Mouse (Mus musculus): Measurements from ENCODE around the gene Rnaseh1. TPM values are rescaled to one million over a fixed set of nuclear protein-coding genes. Genes with fewer than 3 reads are reported as not detected.

Gene Rnaseh1
- polyA plus RNA-seq, 1 experiment: 14.9 TPM

- DNase-seq: no peak
- TF ChIP-seq POLR2A (IDR thresholded peaks at IDR 0.05; ENCODE audit: control insufficient read depth, extremely low read depth, insufficient read depth, low read length, poor library complexity): no peak
- TF ChIP-seq CTCF (IDR thresholded peaks at IDR 0.05; ENCODE audit: borderline replicate concordance, control insufficient read depth, extremely low read depth, insufficient read depth, low read length, poor library complexity): no peak
- no peaks in the 10 kb centered on the region for H3K27me3 ChIP-seq (ENCODE audit: control insufficient read depth, insufficient read depth, low read length)
- no peak overlapping the region for H3K27ac ChIP-seq (ENCODE audit: control insufficient read depth, insufficient read depth, low read length)
- H3K36me3 ChIP-seq (ENCODE audit: control insufficient read depth, insufficient read depth, low read length): peaks cover under 1% of the 10 kb centered on the region
- WGBS: 59% methylated on average over 2 of the region's 2 CpGs
- H3K4me1 ChIP-seq (replicated peaks; ENCODE audit: control insufficient read depth, insufficient read depth, low read length): peaks cover 12% of the 10 kb centered on the region; the same call in 1 of the 2 replicates
- no peak overlapping the region for H3K4me3 ChIP-seq (ENCODE audit: control insufficient read depth, insufficient read depth, low read length)
Observed at GRCm38 (mm10) chr12:28638778-28639177, 10.6 kb upstream of the Rnaseh1 start.

DNA sequence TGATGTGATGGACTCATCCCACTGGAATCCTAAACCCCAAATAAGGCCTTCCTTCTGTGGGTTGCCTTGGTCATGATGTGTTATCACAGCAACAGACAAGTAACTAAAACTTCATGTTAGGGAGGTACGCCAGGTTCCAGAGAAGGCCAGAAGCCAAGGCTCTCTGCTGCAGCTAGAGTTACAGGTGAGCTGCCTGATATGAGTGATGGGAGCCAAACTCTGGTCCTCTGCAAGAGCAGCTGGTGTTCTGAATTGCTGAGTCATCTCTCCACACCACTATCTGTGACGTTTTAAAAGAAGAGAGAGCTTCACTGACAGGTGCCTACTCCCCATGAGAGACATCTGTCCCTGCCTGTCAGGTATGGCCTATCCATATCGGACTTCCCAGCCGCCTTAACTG is 13.2 kb downstream of the Rnaseh1 start:
- no peak overlapping the region for H3K27ac ChIP-seq (ENCODE audit: control insufficient read depth, insufficient read depth, low read length)
- TF ChIP-seq POLR2A (IDR thresholded peaks at IDR 0.05; ENCODE audit: control insufficient read depth, extremely low read depth, insufficient read depth, low read length, poor library complexity) (no peak), CTCF (IDR thresholded peaks at IDR 0.05; ENCODE audit: borderline replicate concordance, control insufficient read depth, extremely low read depth, insufficient read depth, low read length, poor library complexity) (no peak)
- DNase-seq: no peak
- WGBS: 75% methylated on average over 4 of the region's 4 CpGs
- no peak overlapping the region for H3K4me3 ChIP-seq (ENCODE audit: control insufficient read depth, insufficient read depth, low read length)
- peaks cover 24% of the 10 kb centered on the region for H3K36me3 ChIP-seq (ENCODE audit: control insufficient read depth, insufficient read depth, low read length)
- no peaks in the 10 kb centered on the region for H3K4me1 ChIP-seq (replicated peaks; ENCODE audit: control insufficient read depth, insufficient read depth, low read length)
- no peaks in the 10 kb centered on the region; the same call in 1 of the 2 replicates for H3K27me3 ChIP-seq (ENCODE audit: control insufficient read depth, insufficient read depth, low read length)

DNA sequence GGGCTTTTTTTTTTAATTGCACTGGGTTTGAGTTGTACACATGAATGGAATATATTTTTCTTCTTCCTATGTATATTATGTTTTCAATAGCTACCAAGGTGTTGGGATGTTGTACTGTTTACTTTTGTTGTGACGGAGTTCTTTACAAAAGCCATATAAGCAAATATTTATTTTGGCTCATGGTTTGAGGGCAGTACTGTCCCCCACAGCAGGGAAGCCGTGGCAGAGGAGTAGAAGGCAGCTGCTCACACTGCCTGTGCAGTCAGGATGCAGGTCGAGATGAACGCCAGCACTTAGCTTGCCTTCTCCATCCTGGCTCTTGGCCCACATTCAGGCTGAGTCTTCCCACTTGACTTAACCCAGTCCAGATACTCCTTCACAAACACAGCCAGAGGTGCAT is 17.3 kb downstream of the Rnaseh1 start:
- H3K36me3 ChIP-seq (ENCODE audit: control insufficient read depth, insufficient read depth, low read length): no peaks in the 10 kb centered on the region
- no peaks in the 10 kb centered on the region for H3K27me3 ChIP-seq (ENCODE audit: control insufficient read depth, insufficient read depth, low read length)
- H3K27ac ChIP-seq (ENCODE audit: control insufficient read depth, insufficient read depth, low read length): no peak overlapping the region
- no peak overlapping the region for H3K4me3 ChIP-seq (ENCODE audit: control insufficient read depth, insufficient read depth, low read length)
- WGBS: 84% methylated on average over 4 of the region's 4 CpGs
- DNase-seq: no peak
- TF ChIP-seq POLR2A (IDR thresholded peaks at IDR 0.05; ENCODE audit: control insufficient read depth, extremely low read depth, insufficient read depth, low read length, poor library complexity) (no peak), CTCF (IDR thresholded peaks at IDR 0.05; ENCODE audit: borderline replicate concordance, control insufficient read depth, extremely low read depth, insufficient read depth, low read length, poor library complexity) (no peak)
- no peaks in the 10 kb centered on the region for H3K4me1 ChIP-seq (replicated peaks; ENCODE audit: control insufficient read depth, insufficient read depth, low read length)

DNA sequence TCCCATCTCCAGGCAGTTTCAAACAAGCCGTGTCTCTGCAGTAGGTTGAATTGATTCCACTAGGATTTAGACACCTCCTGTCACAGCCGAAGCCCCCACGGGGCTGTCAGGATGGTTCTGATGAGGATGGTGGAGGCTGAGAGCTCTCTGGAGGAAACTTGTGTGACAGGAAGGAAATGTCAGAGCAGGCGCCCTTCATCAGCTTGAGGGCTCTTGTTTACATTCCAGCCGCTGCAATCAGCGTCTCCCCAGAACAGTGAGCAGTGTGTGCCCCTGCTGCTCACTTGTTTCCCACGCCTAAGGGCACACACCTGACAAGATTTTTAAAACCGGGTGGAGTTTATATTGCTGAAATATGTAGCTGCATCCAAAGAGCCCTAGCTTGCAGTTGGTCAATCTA is 17.9 kb downstream of the Rnaseh1 start:
- WGBS: 42% methylated on average over 8 of the region's 8 CpGs
- TF ChIP-seq POLR2A (IDR thresholded peaks at IDR 0.05; ENCODE audit: control insufficient read depth, extremely low read depth, insufficient read depth, low read length, poor library complexity): no peak
- TF ChIP-seq CTCF (IDR thresholded peaks at IDR 0.05; ENCODE audit: borderline replicate concordance, control insufficient read depth, extremely low read depth, insufficient read depth, low read length, poor library complexity): no peak
- Histone ChIP-seq H3K27me3 (ENCODE audit: control insufficient read depth, insufficient read depth, low read length) (no peaks in the 10 kb centered on the region), H3K4me3 (ENCODE audit: control insufficient read depth, insufficient read depth, low read length) (no peak overlapping the region), H3K36me3 (ENCODE audit: control insufficient read depth, insufficient read depth, low read length) (no peaks in the 10 kb centered on the region), H3K4me1 (replicated peaks; ENCODE audit: control insufficient read depth, insufficient read depth, low read length) (no peaks in the 10 kb centered on the region), H3K27ac (ENCODE audit: control insufficient read depth, insufficient read depth, low read length) (no peak overlapping the region)
- no peak for DNase-seq

- peaks cover 5% of the 10 kb centered on the region for H3K4me1 ChIP-seq (replicated peaks; ENCODE audit: control insufficient read depth, insufficient read depth, low read length)
- DNase-seq: no peak
- 79% methylated on average over 10 of the region's 10 CpGs for WGBS
- H3K27me3 ChIP-seq (ENCODE audit: control insufficient read depth, insufficient read depth, low read length): no peaks in the 10 kb centered on the region
- no peaks in the 10 kb centered on the region for H3K36me3 ChIP-seq (ENCODE audit: control insufficient read depth, insufficient read depth, low read length)
- no peak overlapping the region for H3K4me3 ChIP-seq (ENCODE audit: control insufficient read depth, insufficient read depth, low read length)
- TF ChIP-seq POLR2A (IDR thresholded peaks at IDR 0.05; ENCODE audit: control insufficient read depth, extremely low read depth, insufficient read depth, low read length, poor library complexity): no peak
- no peak for TF ChIP-seq CTCF (IDR thresholded peaks at IDR 0.05; ENCODE audit: borderline replicate concordance, control insufficient read depth, extremely low read depth, insufficient read depth, low read length, poor library complexity)
- no peak overlapping the region for H3K27ac ChIP-seq (ENCODE audit: control insufficient read depth, insufficient read depth, low read length)
Observed at GRCm38 (mm10) chr12:28674038-28674720, 24.8 kb downstream of the Rnaseh1 start.

- TF ChIP-seq POLR2A (IDR thresholded peaks at IDR 0.05; ENCODE audit: control insufficient read depth, extremely low read depth, insufficient read depth, low read length, poor library complexity) (peak; percentile 33; the same call in 1 of the 2 replicates), CTCF (IDR thresholded peaks at IDR 0.05; ENCODE audit: borderline replicate concordance, control insufficient read depth, extremely low read depth, insufficient read depth, low read length, poor library complexity) (no peak)
- peak; percentile 84 for DNase-seq
Observed at GRCm38 (mm10) chr12:28675121-28675924, 25.9 kb downstream of the Rnaseh1 start, which contains the start of gene Adi1. Gene Adi1, plus strand, starts transcription at chr12:28675231.

More at GRCm38 (mm10) chr12:28675121-28675924, 25.9 kb downstream of the Rnaseh1 start, which contains the start of gene Adi1:
- Histone ChIP-seq H3K4me1 (replicated peaks; ENCODE audit: control insufficient read depth, insufficient read depth, low read length) (peaks cover 5% of the 10 kb centered on the region), H3K27ac (ENCODE audit: control insufficient read depth, insufficient read depth, low read length) (peak within 1 kb of the TSS; percentile 26; the same call in 1 of the 2 replicates), H3K4me3 (ENCODE audit: control insufficient read depth, insufficient read depth, low read length) (peak within 1 kb of the TSS; percentile 89), H3K27me3 (ENCODE audit: control insufficient read depth, insufficient read depth, low read length) (no peaks in the 10 kb centered on the region), H3K36me3 (ENCODE audit: control insufficient read depth, insufficient read depth, low read length) (no peaks in the 10 kb centered on the region)
- WGBS: 1% methylated on average over 50 of the region's 53 CpGs
